Mouse (Mus musculus) stomach, embryonic 15.5 days (tissue): ENCODE data around the gene Klhdc2. TPM values are rescaled to one million over a fixed set of nuclear protein-coding genes. Genes with fewer than 3 reads are reported as not detected.

Experiments
- polyA plus RNA-seq: library from polyadenylated mRNA; unstranded; fragments of >200 nt; fragmentation: Nextera tagmentation; extraction: Ambion mirVana; gene quantifications from 2 replicates; pipeline ENCODE4 v1.2.1, GENCODE M21; 2015

The Klhdc2 gene
- polyA plus RNA-seq, 1 experiment from 2014 or later, result 110 TPM

Other genes starting within 250 kb of the Klhdc2 start
- gene Rps29, start 137.5 kb upstream of the Klhdc2 start, polyA plus RNA-seq, result 1,494 and 1,720 TPM in 2 replicates
- gene Lrr1, start 127.9 kb upstream of the Klhdc2 start, polyA plus RNA-seq, result 19.3 and 19.9 TPM in 2 replicates
- 720 and 730 TPM in 2 replicates for gene Rpl36al, start 112.6 kb upstream of the Klhdc2 start, polyA plus RNA-seq
- 63.6 and 67.4 TPM in 2 replicates for gene Mgat2, start 112.5 kb upstream of the Klhdc2 start, polyA plus RNA-seq
- gene Gm49383, start 99.6 kb upstream of the Klhdc2 start, polyA plus RNA-seq, result 26.4 and 28.3 TPM in 2 replicates
- 9.9 and 10.0 TPM in 2 replicates for gene Dnaaf2, start 98.3 kb upstream of the Klhdc2 start, polyA plus RNA-seq
- gene Gm49384, start 92.4 kb upstream of the Klhdc2 start, polyA plus RNA-seq, result 21.5 and 25.9 TPM in 2 replicates
- gene Pole2, start 68.5 kb upstream of the Klhdc2 start, polyA plus RNA-seq, result 24.3 and 27.1 TPM in 2 replicates
- 9.0 and 9.2 TPM in 2 replicates for gene Klhdc1, start 55.5 kb upstream of the Klhdc2 start, polyA plus RNA-seq
- 90.4 and 92.1 TPM in 2 replicates for gene Nemf, start 60.5 kb downstream of the Klhdc2 start, polyA plus RNA-seq
- gene Arf6, start 75.5 kb downstream of the Klhdc2 start, polyA plus RNA-seq, result 59.4 and 63.7 TPM in 2 replicates
- gene Gm9887, start 75.8 kb downstream of the Klhdc2 start, polyA plus RNA-seq, result 2.3 TPM in 2 replicates